Mouse (Mus musculus) right cerebral cortex, postnatal 4 days (tissue): ENCODE results near the gene Ubac1.

ENCODE experiments used
- DNase-seq: peaks from one replicate; pipeline ENCODE4 v3.0.0-alpha.2; 2022

Ubac1 gene

DNA sequence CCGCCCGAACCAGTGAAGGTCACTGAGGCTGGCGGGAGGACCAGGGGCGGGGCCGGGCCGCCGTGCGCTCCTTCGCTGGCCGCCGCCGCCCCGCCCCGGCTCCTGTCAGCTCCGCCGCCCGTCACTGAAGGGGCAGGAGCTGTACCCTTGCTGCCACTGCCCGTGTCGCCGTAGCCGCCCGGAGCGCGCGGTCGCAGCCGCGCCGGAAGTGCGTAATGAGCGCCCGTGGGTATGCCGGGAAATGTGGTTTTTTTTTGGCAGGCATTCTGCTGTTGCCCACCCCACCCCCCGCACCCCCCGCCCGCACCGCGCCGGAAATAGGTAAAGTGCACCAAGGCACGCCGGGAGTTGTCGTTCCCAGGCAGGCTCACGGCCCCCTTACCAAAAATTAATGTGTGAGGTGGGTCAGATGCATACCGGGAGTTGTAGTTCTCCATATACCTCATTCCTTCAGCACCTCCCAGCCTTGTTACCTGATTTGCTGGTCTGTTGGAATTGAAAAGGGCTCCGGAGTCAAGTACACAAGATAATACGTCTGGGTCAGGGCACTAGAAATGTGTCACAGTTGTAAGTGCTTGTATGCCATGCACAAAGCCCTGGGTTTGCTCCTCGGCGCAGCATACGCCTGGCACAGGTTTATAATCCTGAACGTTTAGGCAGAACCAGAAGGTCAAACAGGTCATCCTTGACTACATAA, at the start of gene Ubac1:
Ubac1 (minus strand) TSS at position 187 of the 697 bp plus-strand sequence.
- peak; percentile 81 for DNase-seq

DNA sequence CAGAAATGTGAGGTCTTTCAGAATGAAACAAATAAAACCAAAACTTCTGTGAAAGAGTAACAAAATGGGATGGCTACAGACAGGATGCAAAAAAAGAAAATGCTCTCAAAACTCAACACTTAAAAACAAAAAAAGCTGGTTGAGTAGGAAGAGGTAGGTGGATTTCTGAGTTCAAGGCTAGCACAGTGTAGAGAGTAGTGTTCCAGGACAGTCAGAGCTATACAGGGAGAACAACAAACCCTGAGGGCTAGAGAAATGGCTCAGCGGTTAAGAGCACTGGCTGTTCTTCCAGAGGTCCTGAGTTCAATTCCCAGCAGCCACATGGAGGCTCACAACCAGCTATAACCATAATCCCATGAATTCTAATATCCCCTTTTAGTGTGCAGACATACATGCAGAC, 47.0 kb upstream of the Ubac1 start:
- no peak for DNase-seq

DNA sequence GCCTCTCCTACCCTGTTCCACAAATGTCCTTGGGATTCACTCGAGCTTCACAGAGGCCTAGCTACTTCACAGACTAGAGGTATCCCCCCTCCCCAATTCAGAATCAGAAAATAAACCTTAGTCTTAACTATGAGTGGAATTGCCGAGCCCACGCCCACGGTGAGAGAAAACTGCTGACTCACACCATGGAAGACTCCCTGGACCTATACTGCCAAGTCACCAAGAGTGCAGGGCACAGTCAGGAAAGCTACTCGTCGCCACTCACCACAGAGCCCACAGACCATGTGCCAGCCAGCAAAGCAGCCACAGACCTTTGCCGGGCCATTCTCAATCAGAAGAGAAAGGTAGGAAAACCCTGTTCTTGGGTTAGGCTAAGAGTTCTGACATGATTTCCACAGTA, 46.6 kb upstream of the Ubac1 start:
- DNase-seq, result no peak

DNA sequence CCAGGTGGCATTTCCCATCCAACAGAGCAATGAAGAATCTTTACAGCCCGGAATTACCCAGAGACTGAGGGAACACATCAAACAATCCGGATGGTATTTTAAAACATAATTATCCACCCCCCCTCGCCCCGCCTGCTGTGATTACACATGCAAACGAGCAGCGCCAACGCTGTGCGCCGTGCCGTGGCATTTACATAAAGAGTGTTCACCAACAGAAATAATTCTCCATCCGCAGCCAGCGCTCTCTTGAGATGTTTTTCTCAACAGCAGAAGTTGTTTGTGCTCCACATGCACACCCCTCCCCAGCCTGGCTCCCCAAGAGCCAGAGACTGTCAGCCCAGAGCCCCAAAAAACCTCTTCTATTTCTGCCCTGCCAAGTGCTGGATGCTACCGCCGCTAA, 45.0 kb upstream of the Ubac1 start:
- DNase-seq, result peak; percentile 66

DNA sequence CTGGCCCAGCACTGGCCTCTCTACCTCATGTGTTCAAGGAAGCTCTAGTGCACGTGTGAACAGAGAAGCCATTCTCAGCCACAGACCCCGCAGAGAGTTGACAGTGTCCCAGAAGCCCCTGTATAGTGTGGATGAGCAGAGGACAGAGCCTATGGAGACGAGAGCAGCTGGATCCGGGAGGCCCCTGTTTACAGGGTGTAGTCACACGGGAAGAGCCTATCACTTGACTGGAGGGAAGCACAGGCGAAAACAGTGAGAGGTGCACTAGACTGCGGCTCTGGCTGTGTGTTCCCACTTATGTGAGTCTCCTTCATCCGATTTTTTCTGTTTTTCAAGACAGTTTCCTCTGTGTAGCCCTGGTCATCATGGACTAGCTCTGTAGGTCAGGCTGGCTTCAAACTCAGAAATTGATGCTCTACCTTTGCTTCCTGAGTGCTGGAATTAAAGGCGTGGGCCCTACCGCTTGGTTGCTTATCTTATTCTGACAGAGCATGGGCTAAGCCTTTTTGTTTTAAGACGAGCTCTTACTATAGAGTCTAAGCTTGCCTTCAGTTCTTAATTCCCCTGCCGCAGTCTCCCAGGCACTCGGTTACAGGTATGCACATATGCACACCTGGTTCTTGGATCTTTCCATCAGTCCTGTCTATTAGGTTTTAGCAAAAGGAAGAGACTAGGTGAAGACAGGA, 41.3 kb upstream of the Ubac1 start:
- DNase-seq, result no peak

DNA sequence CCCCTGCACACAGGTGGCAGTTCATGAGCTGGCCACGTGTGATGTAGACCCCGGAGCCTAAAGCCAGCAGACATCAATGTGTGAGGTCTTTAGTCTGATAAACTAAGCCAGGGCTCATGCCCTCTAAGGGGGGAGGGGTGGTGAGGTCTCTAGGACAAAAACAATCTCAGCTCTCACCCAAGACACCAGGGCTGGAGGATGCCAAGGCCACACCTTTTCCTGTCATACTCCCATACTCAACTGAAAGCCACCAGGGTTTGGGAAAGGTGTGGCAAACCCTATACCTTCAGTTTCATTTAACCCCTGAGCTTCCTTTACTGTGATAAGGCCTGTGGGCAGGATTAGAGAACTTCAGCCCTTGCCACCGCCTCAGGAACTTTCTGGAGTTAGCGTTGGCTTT, 40.7 kb upstream of the Ubac1 start:
- DNase-seq, result no peak

DNA sequence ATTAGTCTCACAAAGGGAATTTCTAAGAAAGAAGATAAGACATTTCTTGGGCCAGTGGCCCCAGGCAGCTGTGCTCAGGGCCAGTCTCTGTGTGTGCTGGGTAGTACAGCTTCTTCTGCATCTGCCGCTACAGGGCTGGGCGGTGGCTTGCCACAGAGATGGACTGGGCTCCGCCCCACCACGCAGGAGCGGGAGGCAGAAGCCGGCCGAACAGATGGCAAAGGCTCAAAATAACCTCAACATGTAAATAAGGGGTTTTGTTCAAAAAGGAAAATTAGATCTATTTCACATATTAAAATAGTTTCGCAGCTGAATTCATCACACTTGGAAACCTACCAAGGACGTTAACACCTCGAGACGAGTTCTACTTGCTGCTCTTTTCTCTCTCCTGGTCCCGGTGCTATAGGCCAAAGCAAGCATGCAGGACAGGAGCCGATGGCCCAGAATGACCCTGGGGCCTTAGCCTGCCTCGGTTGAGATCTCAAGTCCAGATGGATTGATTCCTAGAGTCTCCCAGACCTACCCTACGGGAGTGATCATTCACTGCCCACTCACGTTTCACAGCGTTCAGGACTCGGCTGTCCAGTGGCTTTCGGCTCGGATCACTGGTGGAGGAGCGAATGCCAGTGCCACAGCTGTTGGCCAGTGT, 39.6 kb upstream of the Ubac1 start:
- peak; percentile 46 for DNase-seq

DNA sequence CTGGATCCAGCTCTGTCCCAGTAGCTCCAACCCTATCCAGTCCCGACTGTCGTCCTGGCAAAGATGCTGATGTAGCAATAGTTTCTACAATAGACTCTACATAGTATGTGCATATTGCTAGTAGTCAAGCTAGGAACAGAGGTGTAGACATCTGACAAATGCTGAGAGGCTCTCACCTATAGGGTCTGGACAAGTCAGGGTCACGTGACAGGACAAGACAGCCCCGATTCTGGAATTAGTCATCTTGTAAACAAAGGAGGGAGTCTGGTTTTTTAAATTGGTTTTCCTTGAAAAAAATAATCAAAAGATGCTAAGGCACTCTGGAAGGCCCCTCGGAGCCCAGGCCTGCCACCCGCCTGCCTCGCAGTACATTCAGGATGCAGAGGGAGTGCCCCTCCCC, 35.5 kb upstream of the Ubac1 start:
- DNase-seq, result no peak

DNA sequence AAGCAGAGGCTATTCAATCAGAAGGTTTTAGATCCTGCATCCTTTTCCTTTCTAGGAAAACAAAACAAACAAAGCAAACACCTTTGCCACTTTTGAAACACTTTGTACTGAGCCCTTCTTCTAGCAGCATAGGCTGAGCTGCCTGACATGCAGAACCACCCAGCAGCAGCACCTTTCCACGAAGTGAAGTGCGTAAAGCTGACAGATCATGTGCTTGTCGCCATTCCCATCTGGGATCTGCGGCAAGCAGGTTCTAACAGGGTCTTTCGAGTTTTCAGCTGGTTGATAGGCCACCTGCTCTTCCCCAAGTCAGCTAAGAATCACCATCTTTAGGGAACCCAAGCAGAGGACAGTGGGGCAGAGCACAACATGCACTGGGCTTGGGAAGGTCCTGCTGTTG, 34.7 kb upstream of the Ubac1 start:
- DNase-seq, result no peak

DNA sequence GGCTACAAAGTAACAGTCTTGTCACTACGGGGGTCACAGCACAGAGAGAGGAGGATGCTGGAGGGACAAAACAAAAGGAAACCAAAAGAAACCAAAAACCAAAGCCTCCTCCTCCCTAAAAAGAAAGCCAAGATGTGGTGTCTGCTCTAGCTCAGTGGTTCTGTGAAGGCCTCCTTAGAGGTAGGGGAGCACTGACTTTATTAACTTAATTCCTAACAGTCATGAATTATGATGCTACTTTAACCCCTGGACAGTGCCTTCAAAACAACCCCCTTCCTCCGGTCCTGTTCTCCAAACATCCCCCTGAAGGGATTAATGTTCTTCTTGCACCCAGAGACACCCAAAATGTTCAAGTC, 34.2 kb upstream of the Ubac1 start:
- DNase-seq, result no peak

DNA sequence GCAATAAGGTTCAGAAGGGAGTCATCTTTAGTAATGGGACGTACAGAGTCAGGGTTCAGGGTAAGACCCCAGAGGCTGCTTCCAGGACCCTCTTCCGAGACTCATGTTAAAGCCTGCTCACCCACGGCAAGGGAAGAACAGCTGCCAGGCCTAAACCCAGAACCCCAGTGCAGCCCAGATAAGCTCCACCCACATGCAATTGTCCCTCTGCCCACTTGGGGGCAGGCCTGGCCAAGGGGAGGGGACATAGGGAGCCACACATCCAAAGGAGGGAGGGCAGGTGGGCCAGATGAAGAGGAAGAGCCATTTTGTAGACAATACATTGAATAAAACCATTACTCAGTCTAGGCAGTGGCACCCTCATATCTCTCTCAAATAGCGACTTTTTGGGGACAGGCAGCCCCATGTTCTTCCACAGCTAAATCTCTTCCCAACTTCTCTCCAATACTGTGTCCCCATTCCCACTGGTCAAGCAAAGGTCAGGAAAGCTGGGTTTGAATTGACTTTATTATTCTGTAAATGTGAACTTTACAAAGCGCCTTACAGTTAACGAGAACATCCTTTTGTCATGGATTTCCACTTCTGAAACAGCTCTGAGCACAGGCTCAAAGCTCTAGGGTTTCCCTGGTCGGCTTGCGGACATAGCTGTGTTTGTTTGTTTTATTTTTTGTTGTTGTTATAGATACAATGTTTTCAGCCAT, 33.6 kb upstream of the Ubac1 start:
- DNase-seq, result peak; percentile 47

DNA sequence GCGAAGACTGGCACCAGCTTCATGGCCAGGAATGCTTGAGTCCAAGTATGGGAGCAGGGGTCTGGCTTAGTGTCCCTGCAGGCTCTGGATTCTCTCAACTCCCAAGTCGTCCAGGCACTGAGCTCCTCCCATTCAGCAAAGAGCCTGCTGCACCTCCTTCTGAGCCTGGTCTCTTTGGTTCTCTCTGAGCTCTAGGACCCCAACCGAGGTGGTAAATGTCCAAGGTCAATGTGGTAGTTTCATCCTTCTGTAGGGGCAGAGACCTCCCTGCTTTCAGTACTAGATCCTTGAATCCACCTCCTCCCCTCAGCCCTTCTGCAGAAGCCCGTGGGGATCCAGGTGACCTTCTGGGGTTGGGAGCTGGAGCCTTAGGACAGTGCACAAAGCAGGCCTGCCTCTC, 31.3 kb upstream of the Ubac1 start:
- no peak for DNase-seq

DNA sequence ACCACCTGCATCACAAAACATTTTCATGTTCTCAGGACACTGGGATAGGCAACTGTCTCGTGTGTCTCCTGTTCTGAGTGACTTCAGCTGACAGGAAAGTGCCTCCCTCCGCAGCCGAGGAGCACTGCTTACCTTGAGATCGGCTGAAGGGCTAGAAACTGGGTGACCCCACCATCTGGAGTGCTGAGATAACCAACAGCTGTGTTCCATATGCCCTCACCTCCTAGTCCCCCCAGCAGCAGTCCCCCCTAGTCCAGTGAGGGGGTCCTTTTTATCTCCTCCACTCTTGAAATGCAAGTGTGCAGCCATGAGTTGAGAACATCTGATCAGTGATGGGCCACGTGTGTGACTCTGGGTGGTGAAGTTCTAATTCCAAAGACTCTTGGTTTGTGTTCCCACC, 27.3 kb upstream of the Ubac1 start:
- no peak for DNase-seq

DNA sequence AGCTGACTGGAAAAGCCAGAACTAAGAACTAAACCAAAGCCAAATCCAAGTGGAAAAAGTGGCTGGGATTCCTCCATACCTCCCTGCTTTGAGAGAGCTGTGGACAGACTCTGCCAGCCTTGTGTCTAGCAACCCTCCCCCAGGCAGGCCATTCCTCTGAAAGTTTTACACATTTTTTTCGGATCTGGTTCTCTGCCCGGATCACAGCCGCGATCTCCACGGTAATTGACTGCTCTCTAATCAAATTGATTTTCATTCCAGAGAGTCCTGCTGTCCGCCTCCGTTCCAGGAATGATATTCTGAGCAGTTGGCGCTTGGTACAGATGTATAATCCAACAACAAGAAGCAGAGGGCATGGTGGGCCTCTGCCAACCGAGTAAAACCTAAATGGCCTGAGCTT, 22.7 kb upstream of the Ubac1 start:
- no peak for DNase-seq

DNA sequence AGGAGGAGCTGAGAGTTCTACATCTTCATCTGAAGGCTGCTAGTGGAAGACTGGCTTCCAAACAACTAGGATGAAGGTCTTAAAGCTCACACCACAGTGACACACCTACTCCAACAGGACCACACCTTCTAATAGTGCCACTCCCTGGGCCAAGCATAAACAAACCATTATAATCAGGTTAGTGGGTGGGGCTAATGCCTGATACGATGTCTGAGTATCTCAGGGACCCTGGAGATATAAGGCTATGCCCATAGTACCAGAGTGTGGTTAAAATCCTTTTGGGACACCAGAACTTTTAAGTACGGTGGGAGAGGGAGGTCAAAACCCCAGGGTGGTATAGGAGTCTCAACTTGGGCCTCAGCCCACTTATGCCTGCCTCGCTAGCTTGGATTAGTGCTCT, 21.1 kb upstream of the Ubac1 start:
- DNase-seq, result no peak

DNA sequence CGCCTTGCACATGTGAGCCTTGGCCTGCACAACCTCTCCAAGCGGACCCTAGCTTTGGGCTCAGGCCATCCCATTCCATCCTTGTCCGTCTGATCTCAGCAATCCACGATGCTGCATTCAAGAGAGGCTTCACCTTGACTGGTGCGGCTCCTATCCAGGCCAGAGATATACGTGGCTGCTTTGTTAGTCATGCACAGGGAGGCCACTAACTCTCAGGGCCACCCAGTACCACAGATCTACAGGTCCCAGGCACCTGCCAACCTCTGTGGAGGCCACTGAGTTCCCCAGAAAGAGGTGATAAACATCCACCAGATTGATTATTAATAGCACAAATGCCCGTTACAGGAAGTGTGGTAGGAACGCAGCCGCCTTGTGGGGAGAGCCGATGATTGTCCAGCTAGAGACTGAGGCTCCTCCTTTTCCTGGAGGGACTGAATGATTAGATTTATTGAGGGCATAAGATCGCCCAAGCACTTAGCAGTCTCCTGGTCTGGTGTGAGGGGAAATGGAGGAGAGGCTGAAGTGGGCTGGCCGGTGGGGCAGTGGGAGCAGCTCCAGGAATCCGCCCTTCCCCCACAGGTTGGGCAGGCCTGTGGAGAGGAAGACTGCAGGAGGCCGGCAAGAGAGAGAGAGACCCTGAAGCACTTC, 19.7 kb upstream of the Ubac1 start:
- no peak for DNase-seq

DNA sequence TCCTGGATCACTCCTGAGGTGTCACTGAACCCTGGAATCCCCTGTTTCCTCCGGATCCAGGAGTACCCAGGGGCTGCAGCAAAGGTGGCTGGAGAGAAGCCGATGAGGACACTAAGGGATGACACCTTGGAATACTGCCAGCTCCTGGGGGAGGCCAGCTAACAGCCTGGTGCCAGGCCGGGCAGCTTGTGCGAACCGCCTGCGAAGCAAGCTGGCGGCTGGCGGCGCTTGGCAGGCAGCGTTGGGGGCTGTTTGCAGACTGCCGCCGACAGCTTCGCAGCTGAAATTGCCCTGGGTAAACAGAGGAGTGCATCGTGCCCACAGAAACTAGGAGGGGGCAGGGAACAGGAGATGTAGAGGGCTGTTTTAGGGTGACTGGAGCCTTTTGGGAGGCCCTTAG, 18.4 kb upstream of the Ubac1 start:
- DNase-seq, result peak; percentile 75

DNA sequence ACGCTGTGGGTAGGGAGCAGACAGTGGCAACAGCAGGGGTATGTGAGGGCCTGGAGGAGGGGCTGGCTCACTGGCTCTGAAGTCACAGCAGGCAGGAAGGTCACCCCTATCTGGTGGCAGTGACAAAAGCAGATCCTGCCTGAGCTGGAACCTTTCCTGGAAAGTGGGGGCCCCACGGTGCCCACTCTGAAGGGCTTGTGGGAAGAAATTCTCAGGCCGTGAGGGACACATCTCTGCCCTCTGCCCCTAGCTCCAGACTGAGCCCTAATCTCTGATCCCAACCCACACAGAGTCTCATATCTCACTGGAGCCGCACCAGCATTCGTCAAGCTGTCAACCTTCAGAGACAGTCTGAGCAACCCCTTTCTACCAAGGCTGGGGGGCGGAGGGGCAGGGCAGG, 15.8 kb upstream of the Ubac1 start:
- DNase-seq, result no peak

DNA sequence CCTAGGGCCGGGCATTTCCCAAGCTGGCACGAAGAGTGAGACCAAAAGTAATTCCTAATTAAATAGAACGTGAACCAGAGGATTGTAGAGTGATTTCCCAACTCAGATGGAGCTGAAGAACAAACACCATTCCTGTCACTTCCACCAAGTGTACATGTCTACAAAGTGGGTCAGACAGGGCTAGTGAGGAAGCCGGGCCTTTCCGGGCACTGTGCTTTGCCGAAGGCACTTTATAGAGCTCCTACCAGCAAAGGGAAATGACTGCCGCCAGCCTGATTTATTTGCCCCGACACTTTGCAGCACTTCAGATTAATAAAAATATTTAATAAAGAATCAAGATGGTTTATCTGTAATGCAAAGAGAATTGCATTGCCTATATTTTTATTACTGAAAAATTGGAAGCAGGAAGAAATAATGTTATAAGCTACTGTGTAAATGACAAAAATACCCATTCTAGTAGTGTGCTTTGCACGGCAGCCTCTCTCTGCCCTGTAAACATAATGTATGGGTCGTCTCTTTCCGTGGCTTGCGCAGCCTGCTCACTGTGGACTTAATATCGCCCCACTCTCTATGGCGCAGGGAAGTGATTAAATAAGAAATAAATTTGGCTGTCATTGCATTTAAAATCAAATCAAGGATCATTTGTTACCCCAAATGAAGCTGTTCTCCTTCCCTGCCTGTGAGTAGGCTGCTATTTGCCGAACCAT, 12.9 kb upstream of the Ubac1 start:
- no peak for DNase-seq

DNA sequence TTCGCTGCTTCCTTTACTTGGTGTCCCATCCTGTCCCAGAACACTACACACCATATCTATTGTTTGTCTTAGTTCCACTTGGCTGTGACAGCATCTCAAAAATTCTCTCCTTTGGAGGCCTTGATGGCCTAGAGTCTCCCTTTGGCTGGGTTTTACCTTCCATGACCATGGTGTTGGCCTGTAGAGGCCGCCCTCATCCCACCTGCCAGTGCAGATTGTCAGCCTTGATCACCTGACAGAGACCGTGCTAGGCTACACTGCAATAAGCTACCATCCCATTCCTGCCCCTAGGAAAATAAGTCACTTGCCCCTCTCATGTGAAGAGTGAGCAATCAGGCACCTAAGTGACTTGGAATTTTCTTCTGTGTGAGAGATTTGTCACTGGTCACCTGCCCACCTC, 8.7 kb upstream of the Ubac1 start:
- no peak for DNase-seq

DNA sequence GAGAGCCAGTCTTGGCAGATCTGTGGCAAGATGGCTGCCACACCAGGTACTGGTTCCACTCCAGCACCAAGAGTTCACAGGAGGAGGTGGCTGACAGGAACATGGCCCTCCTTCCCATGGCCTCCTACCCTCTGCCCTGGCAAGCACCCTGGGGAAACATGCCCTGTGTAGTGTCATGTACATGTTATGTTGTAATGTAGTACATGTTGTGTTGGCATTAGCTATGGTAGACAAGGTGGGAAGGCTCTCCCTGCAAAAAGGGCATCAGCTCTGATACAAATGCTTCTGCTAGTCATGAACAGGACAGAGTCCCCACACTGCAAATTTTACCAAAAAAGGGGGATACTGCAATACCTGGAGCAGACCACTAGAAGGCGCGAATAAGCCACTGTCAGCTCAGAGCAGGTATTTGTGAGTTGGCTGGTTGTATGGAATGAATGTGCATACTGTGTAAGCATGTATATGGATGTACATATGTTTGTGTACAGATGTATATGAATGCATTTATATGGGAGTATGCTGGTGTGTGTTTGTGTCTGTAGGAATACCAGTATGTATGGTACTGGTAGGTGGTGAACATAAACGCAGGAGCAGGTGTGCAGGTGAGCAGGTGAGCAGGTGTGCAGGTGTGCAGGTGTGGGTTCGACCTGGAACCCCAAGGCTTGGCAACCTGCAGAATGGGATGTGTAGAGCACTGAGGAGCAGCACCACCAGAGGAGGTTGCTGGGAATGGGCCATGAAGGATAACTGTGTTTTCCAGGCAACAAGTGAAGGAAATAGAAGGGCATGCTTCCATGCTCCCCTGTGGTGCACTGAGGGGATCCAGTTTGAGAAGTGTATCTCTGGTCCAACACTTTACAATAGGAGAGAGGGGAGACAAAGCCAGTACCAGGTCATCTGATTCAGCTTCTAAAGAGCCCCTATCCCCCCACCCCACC, 2.9 kb upstream of the Ubac1 start:
- peak; percentile 43 for DNase-seq

DNA sequence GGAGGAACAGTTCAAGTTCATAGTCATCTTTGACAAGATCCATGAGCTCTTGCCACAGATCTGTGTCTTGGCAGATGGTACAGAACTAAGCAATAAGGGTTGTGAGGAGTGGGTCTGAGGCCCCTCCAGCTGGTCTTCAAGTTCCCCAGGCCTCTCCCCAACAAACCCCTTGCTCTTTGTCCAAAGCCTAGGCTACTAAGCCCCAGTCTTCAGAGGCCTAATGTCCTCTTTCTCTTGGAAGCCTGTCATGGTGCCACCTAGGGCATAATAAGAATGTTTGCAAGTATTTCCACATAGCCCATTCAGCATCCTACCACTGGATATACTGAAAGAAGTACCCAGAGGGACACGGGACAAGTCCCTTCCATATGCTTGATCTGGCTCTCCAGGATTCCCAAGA, 1.1 kb upstream of the Ubac1 start:
- no peak for DNase-seq
